Mouse (Mus musculus) ES-Bruce4 (cell line): ENCODE data around the gene Syce1.
"Not testable (repeated sequence)": the region's sequence is repeated elsewhere in the genome, so short reads cannot be mapped to it uniquely, and the experiment has no call there.

Source experiments
- CTCF ChIP-seq: IDR thresholded peaks from one replicate; pipeline ENCODE4 v1.8.1; 2011; ENCODE audit warnings: low read depth, low read length
- EP300 ChIP-seq: IDR thresholded peaks from 2 replicates; pipeline ENCODE4 v1.6.1; 2011; ENCODE audit warnings: low read depth, low read length; ENCODE audit not compliant: insufficient read depth
- POLR2A ChIP-seq: IDR thresholded peaks from one replicate; pipeline ENCODE4 v1.8.1; 2011; ENCODE audit warnings: low read length; ENCODE audit not compliant: insufficient read depth

- not testable (repeated sequence) for TF ChIP-seq CTCF, EP300, POLR2A
These were observed 22.3 kb downstream of the Syce1 start for GRCm38 (mm10) chr7:140765391-140765790.
